Mouse (Mus musculus) limb, embryonic 11.5 days (tissue): Measurements from ENCODE around the gene Gpr152. TPM values are rescaled to one million over a fixed set of nuclear protein-coding genes. Genes with fewer than 3 reads are reported as not detected.

Experiments used
- ATAC-seq: fragments of 200-750 bp; cut with Nextera tagmentation; 2 replicates; pipeline ENCODE4 v1.8.0; 2017; ENCODE audit warnings: low read depth; ENCODE audit not compliant: insufficient number of reproducible peaks, low FRiP score, low TSS enrichment
- DNase-seq: peaks from one replicate; pipeline ENCODE4 v3.0.0-alpha.2; 2015; ENCODE audit warnings: low spot score
- H3K27ac ChIP-seq: fragments of 300-500 bp; sonication (generic); replicated peaks from 2 replicates; pipeline ENCODE4 v1.5.1; 2014; ENCODE audit warnings: low read depth, mild to moderate bottlenecking, low read length
- H3K27me3 ChIP-seq: fragments of 300-500 bp; sonication (generic); 2 replicates; pipeline ENCODE4 v1.6.1; 2014; ENCODE audit warnings: mild to moderate bottlenecking, low read length, mixed read lengths; ENCODE audit not compliant: control insufficient read depth, insufficient read depth
- H3K36me3 ChIP-seq: fragments of 300-500 bp; sonication (generic); 2 replicates; pipeline ENCODE4 v1.6.1; 2014; ENCODE audit warnings: mild to moderate bottlenecking, low read length, moderate library complexity, mixed read lengths; ENCODE audit not compliant: control insufficient read depth, insufficient read depth
- H3K4me1 ChIP-seq: fragments of 300-500 bp; sonication (generic); 2 replicates; pipeline ENCODE4 v1.6.1; 2014; ENCODE audit warnings: low read length, mixed read lengths; ENCODE audit not compliant: control insufficient read depth, insufficient read depth
- H3K4me2 ChIP-seq: fragments of 300-500 bp; sonication (generic); 2 replicates; pipeline ENCODE4 v1.6.1; 2014; ENCODE audit warnings: low read depth, mild to moderate bottlenecking, moderate library complexity; ENCODE audit not compliant: severe bottlenecking
- H3K4me3 ChIP-seq: fragments of 300-500 bp; sonication (generic); 2 replicates; pipeline ENCODE4 v1.5.1; 2014; ENCODE audit warnings: low read depth, low read length
- H3K9ac ChIP-seq: fragments of 300-500 bp; sonication (generic); 2 replicates; pipeline ENCODE4 v1.6.1; 2014; ENCODE audit warnings: mild to moderate bottlenecking, low read length
- H3K9me3 ChIP-seq: fragments of 300-500 bp; sonication (generic); 2 replicates; pipeline ENCODE4 v1.6.1; 2016; ENCODE audit warnings: low read length; ENCODE audit not compliant: control insufficient read depth
- WGBS: fragments of 180-500 bp; shearing (Covaris S2); extraction: QIAGEN DNeasy Blood & Tissue Kit; methylation state at CpG from one replicate; pipeline ENCODE4 v1.1.7; 2014; 5-methylcytosine and 5-hydroxymethylcytosine counted together
- polyA plus RNA-seq: library from polyadenylated mRNA; unstranded; fragments of >200 nt; fragmentation: Nextera tagmentation; extraction: Ambion mirVana; gene quantifications from 2 replicates; pipeline ENCODE4 v1.2.1, GENCODE M21; 2014

Gpr152 gene
- polyA plus RNA-seq, 1 experiment from 2014 or later = not detected

DNA sequence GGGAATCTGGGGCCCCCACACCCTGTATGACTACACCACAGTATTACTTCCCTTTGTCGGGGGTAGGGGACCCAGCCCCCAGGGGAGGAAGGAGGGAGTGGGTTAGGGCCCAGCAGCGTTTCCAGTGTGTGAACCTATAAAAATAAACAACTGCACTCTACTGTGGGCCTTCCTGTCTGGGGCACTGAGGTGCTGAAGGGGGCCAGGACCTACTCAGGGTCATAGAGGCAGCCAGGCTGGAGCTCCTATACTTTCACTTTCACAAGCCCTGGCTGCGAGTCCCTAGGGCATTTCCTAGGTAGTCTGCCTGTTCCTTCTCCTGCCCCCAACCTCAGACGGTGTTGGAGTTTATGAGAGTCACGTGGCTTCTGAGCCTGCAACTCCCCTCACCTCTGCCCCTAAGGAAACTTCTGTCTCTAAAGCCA, 25.8 kb upstream of the Gpr152 start:
- WGBS = 35% methylated on average over 5 of the region's 5 CpGs
- DNase-seq (no peak), ATAC-seq (no peak)
- no peaks in the 10 kb centered on the region for H3K9me3 ChIP-seq
- no peak overlapping the region for H3K9ac ChIP-seq
- no peak overlapping the region for H3K4me3 ChIP-seq
- H3K27me3 ChIP-seq = no peaks in the 10 kb centered on the region
- peaks cover 12% of the 10 kb centered on the region for H3K4me1 ChIP-seq
- H3K36me3 ChIP-seq = peaks cover 17% of the 10 kb centered on the region; the same call in 1 of the 2 replicates
- peak overlapping the region; percentile 45; the same call in 1 of the 2 replicates for H3K27ac ChIP-seq
- H3K4me2 ChIP-seq = peak overlapping the region; percentile 10; the same call in 1 of the 2 replicates

- no peak for DNase-seq
- H3K27me3 ChIP-seq = no peaks in the 10 kb centered on the region
- ATAC-seq = no peak
- peaks cover 12% of the 10 kb centered on the region for H3K4me1 ChIP-seq
- no peak overlapping the region for H3K27ac ChIP-seq
- H3K36me3 ChIP-seq = peaks cover 17% of the 10 kb centered on the region; the same call in 1 of the 2 replicates
- no peak overlapping the region for H3K9ac ChIP-seq
- no peaks in the 10 kb centered on the region for H3K9me3 ChIP-seq
- WGBS = 86% methylated on average over 10 of the region's 10 CpGs
- H3K4me2 ChIP-seq = no peak overlapping the region
- no peak overlapping the region for H3K4me3 ChIP-seq
Measured at GRCm38 (mm10) chr19:4114551-4114950, 25.0 kb upstream of the Gpr152 start.

GRCm38 (mm10) chr19:4115144-4115543, 24.4 kb upstream of the Gpr152 start:
- Histone ChIP-seq H3K4me3 (no peak overlapping the region), H3K27ac (no peak overlapping the region), H3K4me1 (peaks cover 12% of the 10 kb centered on the region), H3K9me3 (no peaks in the 10 kb centered on the region), H3K27me3 (no peaks in the 10 kb centered on the region), H3K4me2 (no peak overlapping the region), H3K36me3 (peaks cover 17% of the 10 kb centered on the region; the same call in 1 of the 2 replicates), H3K9ac (no peak overlapping the region)
- ATAC-seq (no peak), DNase-seq (no peak)
- 92% methylated on average over 10 of the region's 10 CpGs for WGBS

DNA sequence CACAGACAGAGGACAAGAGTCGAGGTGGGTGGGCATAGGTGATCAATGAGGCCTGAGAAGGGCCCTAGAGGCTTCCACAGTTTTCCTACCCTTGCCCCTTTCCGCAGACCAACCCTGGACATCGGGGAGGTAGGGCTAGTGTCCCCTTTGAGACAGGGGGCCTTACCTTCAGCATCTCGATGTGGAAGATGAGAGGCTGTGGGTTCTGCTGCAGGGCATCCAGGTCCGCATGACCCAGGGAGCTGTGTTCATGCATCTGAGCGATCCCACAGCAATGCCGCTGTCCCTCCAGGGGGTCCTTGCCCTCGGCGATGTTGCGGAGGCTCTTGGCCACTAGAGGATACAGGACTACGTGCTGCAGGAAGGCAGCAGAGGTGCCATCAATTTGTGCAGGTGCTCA, 23.8 kb upstream of the Gpr152 start:
- H3K4me2 ChIP-seq = no peak overlapping the region
- no peak for DNase-seq
- no peak overlapping the region for H3K4me3 ChIP-seq
- peaks cover 17% of the 10 kb centered on the region; the same call in 1 of the 2 replicates for H3K36me3 ChIP-seq
- H3K9ac ChIP-seq = no peak overlapping the region
- H3K27ac ChIP-seq = no peak overlapping the region
- H3K9me3 ChIP-seq = no peaks in the 10 kb centered on the region
- peaks cover 15% of the 10 kb centered on the region for H3K4me1 ChIP-seq
- ATAC-seq = no peak
- H3K27me3 ChIP-seq = no peaks in the 10 kb centered on the region
- 89% methylated on average over 11 of the region's 11 CpGs for WGBS

- Histone ChIP-seq H3K36me3 (peaks cover 17% of the 10 kb centered on the region; the same call in 1 of the 2 replicates), H3K27me3 (no peaks in the 10 kb centered on the region), H3K4me1 (peaks cover 17% of the 10 kb centered on the region), H3K9ac (no peak overlapping the region), H3K4me2 (no peak overlapping the region), H3K27ac (no peak overlapping the region), H3K4me3 (no peak overlapping the region), H3K9me3 (no peaks in the 10 kb centered on the region)
- no peak for DNase-seq
- WGBS = 98% methylated on average over 7 of the region's 7 CpGs
- no peak for ATAC-seq
Measured at GRCm38 (mm10) chr19:4117006-4117405, 22.6 kb upstream of the Gpr152 start.

DNA sequence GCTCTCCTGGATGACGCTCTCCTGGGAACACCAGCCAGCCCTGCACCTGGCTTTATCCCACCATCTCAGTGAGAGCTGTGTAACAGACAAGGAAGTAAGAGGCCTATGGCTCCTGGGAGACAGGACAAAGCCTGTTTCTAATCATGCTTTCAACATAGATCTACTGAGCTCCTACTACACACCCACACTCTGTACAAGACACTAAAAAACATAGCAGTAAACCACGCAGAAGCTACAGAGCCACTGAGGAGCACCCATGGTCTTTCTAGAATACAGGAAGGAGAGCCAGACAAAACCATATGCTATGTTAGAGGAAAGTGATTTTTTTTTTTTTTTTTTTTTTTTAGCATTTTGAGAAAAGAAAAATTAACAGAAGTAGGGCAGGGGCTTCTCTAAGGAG, 21.2 kb upstream of the Gpr152 start:
- ATAC-seq (no peak), DNase-seq (no peak)
- Histone ChIP-seq H3K27ac (no peak overlapping the region), H3K4me3 (no peak overlapping the region), H3K4me1 (peaks cover 15% of the 10 kb centered on the region), H3K36me3 (peaks cover 11% of the 10 kb centered on the region; the same call in 1 of the 2 replicates), H3K9ac (no peak overlapping the region), H3K4me2 (no peak overlapping the region), H3K27me3 (no peaks in the 10 kb centered on the region), H3K9me3 (no peaks in the 10 kb centered on the region)
- 93% methylated on average over 2 of the region's 2 CpGs for WGBS

GRCm38 (mm10) chr19:4119716-4120487, 19.7 kb upstream of the Gpr152 start:
- H3K36me3 ChIP-seq = peaks cover 5% of the 10 kb centered on the region; the same call in 1 of the 2 replicates
- no peak for ATAC-seq
- H3K4me1 ChIP-seq = 0 out of 2 replicates have a peak, but pooled peaks cover 8% of the 10 kb centered on the region
- no peak overlapping the region for H3K4me2 ChIP-seq
- 94% methylated on average over 6 of the region's 6 CpGs for WGBS
- no peak overlapping the region for H3K27ac ChIP-seq
- no peak overlapping the region for H3K9ac ChIP-seq
- H3K9me3 ChIP-seq = no peaks in the 10 kb centered on the region
- no peak for DNase-seq
- H3K4me3 ChIP-seq = no peak overlapping the region
- H3K27me3 ChIP-seq = no peaks in the 10 kb centered on the region

DNA sequence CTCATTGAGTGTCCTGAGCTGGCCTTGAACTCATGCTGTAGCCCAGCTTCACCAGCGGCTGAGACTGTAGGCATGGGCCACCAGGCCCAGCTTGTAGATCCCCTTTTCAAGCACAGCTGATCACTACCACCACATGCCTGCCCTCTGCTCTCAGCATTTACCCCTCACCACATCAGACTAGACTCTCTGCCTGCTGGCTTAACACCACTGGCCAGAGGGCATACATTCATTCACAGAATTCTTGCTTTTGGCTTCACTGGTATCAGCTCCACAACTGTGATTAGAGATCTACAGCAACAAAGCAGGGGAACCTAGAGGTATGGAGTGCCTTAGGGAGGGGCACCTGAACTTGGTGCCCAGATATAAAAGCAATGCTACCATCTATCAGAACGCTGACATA, 19.1 kb upstream of the Gpr152 start:
- DNase-seq = no peak
- ATAC-seq = no peak
- 96% methylated on average over 2 of the region's 2 CpGs for WGBS

More for the DNA sequence above, 19.1 kb upstream of the Gpr152 start:
- Histone ChIP-seq H3K4me1 (0 out of 2 replicates have a peak, but pooled peaks cover 8% of the 10 kb centered on the region), H3K4me3 (no peak overlapping the region), H3K27ac (no peak overlapping the region), H3K27me3 (no peaks in the 10 kb centered on the region), H3K4me2 (peak overlapping the region; percentile 43), H3K9me3 (no peaks in the 10 kb centered on the region), H3K36me3 (0 out of 2 replicates have a peak, but pooled peaks cover 2% of the 10 kb centered on the region), H3K9ac (no peak overlapping the region)
